Mouse (Mus musculus): ENCODE data around the gene Gm3591.
"Not testable (repeated sequence)": the region's sequence is repeated elsewhere in the genome, so short reads cannot be mapped to it uniquely, and the experiment has no call there.

Gene Gm3591

GRCm38 (mm10) chr14:6412382-6412781 lies at the start of gene Gm3591:
Gene Gm3591 (minus strand): TSS chr14:6412482.
- DNase-seq (ENCODE audit: low read depth, low spot score) = not testable (repeated sequence)

- not testable (repeated sequence) for DNase-seq (ENCODE audit: low read depth, low spot score)
Measured at GRCm38 (mm10) chr14:6444511-6444910, 32.2 kb upstream of the Gm3591 start, which contains the start of gene Gm3594. Gene Gm3594 (minus strand): TSS chr14:6444611.

GRCm38 (mm10) chr14:6440774-6441173 lies 28.5 kb upstream of the Gm3591 start:
- DNase-seq (ENCODE audit: low read depth, low spot score) = not testable (repeated sequence)

GRCm38 (mm10) chr14:6440206-6440605 lies 27.9 kb upstream of the Gm3591 start:
- not testable (repeated sequence) for DNase-seq (ENCODE audit: low read depth, low spot score)

GRCm38 (mm10) chr14:6426766-6427165 lies 14.5 kb upstream of the Gm3591 start:
- DNase-seq (ENCODE audit: low read depth, low spot score) = not testable (repeated sequence)

GRCm38 (mm10) chr14:6426353-6426752 lies 14.1 kb upstream of the Gm3591 start:
- not testable (repeated sequence) for DNase-seq (ENCODE audit: low read depth, low spot score)

GRCm38 (mm10) chr14:6390219-6390618 lies 22.1 kb downstream of the Gm3591 start, which contains the start of gene Gm16440:
Gene Gm16440 (minus strand): TSS chr14:6390319.
- not testable (repeated sequence) for DNase-seq (ENCODE audit: low read depth, low spot score)

Measured in skeletal muscle tissue, adult 2 months (tissue).